Mouse (Mus musculus) forebrain, embryonic 14.5 days (tissue): ENCODE data around the gene Fsd2. TPM values are rescaled to one million over a fixed set of nuclear protein-coding genes. Genes with fewer than 3 reads are reported as not detected.

Experiments used
- ATAC-seq: fragments of 200-750 bp; cut with Nextera tagmentation; 2 replicates; pipeline ENCODE4 v1.8.0; 2017; ENCODE audit warnings: mild to moderate bottlenecking, moderate library complexity
- DNase-seq: peaks from one replicate; pipeline ENCODE4 v3.0.0-alpha.2; 2015; ENCODE audit warnings: low spot score
- H3K27ac ChIP-seq: fragments of 300-500 bp; sonication (generic); 2 replicates; pipeline ENCODE4 v1.5.1; 2014; ENCODE audit warnings: low read depth, mild to moderate bottlenecking, control low read depth, low read length, moderate library complexity
- H3K27me3 ChIP-seq: fragments of 300-500 bp; sonication (generic); replicated peaks from 2 replicates; pipeline ENCODE4 v1.6.1; 2014; ENCODE audit warnings: low read length, control low read depth, mixed read lengths; ENCODE audit not compliant: control insufficient read depth, insufficient read depth
- H3K36me3 ChIP-seq: fragments of 300-500 bp; sonication (generic); 2 replicates; pipeline ENCODE4 v1.6.1; 2014; ENCODE audit warnings: low read length, control low read depth; ENCODE audit not compliant: control insufficient read depth, insufficient read depth
- H3K4me1 ChIP-seq: fragments of 300-500 bp; sonication (generic); 2 replicates; pipeline ENCODE4 v1.6.1; 2014; ENCODE audit warnings: antibody characterized with exemption, low read length, control low read depth; ENCODE audit not compliant: control insufficient read depth, insufficient read depth
- H3K4me2 ChIP-seq: fragments of 300-500 bp; sonication (generic); 2 replicates; pipeline ENCODE4 v1.6.1; 2014; ENCODE audit warnings: mild to moderate bottlenecking, control low read depth, low read length
- H3K4me3 ChIP-seq: fragments of 300-500 bp; sonication (generic); 2 replicates; pipeline ENCODE4 v1.5.1; 2014; ENCODE audit warnings: low read depth, low read length, control low read depth
- H3K9ac ChIP-seq: fragments of 300-500 bp; sonication (generic); 2 replicates; pipeline ENCODE4 v1.6.1; 2014; ENCODE audit warnings: mild to moderate bottlenecking, low read length, control low read depth, moderate library complexity
- H3K9me3 ChIP-seq: fragments of 300-500 bp; sonication (generic); replicated peaks from 2 replicates; pipeline ENCODE4 v1.6.1; 2016; ENCODE audit warnings: low read length, control low read depth, mixed read lengths; ENCODE audit not compliant: control insufficient read depth
- WGBS: fragments of 180-500 bp; shearing (Covaris S2); extraction: QIAGEN DNeasy Blood & Tissue Kit; methylation state at CpG from one replicate; pipeline ENCODE4 v1.1.7; 2014; 5-methylcytosine and 5-hydroxymethylcytosine counted together
- polyA plus RNA-seq: library from polyadenylated mRNA; unstranded; fragments of >200 nt; fragmentation: Nextera tagmentation; extraction: Ambion mirVana; gene quantifications from 2 replicates; pipeline ENCODE4 v1.2.1, GENCODE M21; 2014

Gene Fsd2
- polyA plus RNA-seq, 1 experiment from 2014 or later: 0.09 TPM

DNA sequence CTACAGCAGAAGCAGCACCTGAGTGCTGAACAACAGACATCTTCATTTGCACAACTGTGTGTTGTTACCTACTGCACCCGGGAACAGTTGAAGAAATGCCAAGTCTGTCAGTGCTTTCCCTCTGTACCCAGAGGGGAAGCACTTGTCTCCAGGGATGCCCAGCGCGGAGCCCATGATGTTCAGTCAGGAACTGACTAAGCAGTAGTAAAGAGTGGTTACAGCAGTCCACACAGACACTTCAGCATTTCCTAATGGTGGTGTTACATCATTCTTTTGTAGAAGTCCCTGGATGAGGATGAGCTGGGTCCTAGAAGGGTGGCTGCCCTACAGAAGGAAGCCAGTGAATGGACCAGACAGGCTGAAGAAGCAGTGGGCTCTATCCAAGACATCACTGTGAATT is 11.1 kb upstream of the Fsd2 start:
- H3K9me3 ChIP-seq: no peaks in the 10 kb centered on the region
- ATAC-seq (no peak), DNase-seq (no peak)
- H3K4me2 ChIP-seq: no peak overlapping the region
- H3K27me3 ChIP-seq: no peaks in the 10 kb centered on the region
- peaks cover 3% of the 10 kb centered on the region; the same call in 1 of the 2 replicates for H3K4me1 ChIP-seq
- H3K27ac ChIP-seq: no peak overlapping the region
- H3K9ac ChIP-seq: no peak overlapping the region
- no peak overlapping the region for H3K4me3 ChIP-seq
- 94% methylated on average over 3 of the region's 3 CpGs for WGBS
- H3K36me3 ChIP-seq: peaks cover 26% of the 10 kb centered on the region; the same call in 1 of the 2 replicates

DNA sequence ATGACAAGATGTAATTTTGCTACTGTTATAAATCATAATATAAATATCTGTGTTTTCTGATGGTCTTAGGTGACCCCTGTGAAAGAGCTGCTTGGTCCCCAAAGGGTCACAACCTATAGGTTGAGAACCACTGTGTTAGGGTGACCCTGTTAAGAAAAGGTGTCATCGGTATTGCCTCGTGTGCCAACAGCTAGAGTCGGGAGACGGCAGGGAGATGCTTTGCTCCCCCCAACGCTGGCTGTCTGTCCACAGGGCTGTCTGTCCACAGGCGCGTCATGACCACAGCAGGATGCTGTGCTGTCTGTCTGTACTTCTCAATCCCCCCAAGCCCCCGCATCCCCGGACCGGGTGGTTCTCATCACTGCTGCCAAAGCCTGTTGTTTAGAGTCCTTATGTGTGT is 8.9 kb upstream of the Fsd2 start:
- Histone ChIP-seq H3K4me2 (no peak overlapping the region), H3K9me3 (no peaks in the 10 kb centered on the region), H3K9ac (no peak overlapping the region), H3K27me3 (no peaks in the 10 kb centered on the region), H3K36me3 (peaks cover 26% of the 10 kb centered on the region; the same call in 1 of the 2 replicates), H3K27ac (no peak overlapping the region), H3K4me1 (peaks cover 12% of the 10 kb centered on the region), H3K4me3 (no peak overlapping the region)
- ATAC-seq: no peak
- WGBS: 94% methylated on average over 10 of the region's 10 CpGs
- DNase-seq: no peak

DNA sequence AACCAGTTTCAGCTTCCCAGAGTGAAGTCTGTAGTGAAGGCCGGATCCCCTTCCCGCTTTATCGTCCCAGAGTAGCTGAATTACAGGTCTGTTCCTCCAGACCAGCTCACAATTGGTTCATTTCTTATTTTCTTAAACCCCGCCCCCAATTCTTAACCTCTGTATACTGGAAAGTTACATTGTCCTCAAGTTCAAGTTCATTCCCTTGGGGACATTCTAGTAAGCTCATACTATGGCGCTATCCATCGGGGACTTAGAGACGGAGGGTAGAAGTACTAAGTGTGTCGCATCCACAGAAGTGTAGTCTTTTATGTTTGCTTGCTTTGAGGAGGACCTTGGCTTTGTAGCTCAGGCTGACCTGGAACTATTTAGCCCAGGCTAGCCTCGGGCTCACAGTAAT is 7.1 kb upstream of the Fsd2 start:
- peaks cover 26% of the 10 kb centered on the region; the same call in 1 of the 2 replicates for H3K36me3 ChIP-seq
- no peak for DNase-seq
- H3K9me3 ChIP-seq: no peaks in the 10 kb centered on the region
- H3K4me3 ChIP-seq: no peak overlapping the region
- no peak for ATAC-seq
- H3K9ac ChIP-seq: no peak overlapping the region
- H3K27me3 ChIP-seq: no peaks in the 10 kb centered on the region
- H3K4me1 ChIP-seq: peaks cover 12% of the 10 kb centered on the region
- no peak overlapping the region for H3K4me2 ChIP-seq
- no peak overlapping the region for H3K27ac ChIP-seq
- 94% methylated on average over 9 of the region's 9 CpGs for WGBS

DNA sequence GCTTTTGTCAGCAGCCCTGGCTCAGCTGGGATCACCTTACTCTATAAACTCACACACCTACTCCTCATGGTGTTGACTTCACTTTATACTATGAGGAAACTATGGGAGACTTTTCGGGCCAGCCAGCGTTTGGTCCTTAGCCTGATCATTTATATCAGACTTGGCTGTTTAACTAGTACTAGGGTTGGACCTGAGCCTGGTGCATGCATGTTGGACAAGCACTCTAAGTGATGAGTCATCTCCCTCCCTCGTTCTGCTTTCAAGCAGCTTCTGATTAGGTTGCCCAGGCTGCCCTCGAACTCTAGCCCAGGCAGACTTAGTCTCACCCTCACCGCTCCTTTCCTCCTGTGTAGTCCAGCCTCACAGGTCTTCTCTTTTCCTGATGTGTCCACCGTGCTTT is 6.7 kb upstream of the Fsd2 start:
- Histone ChIP-seq H3K27ac (no peak overlapping the region), H3K36me3 (peaks cover 21% of the 10 kb centered on the region; the same call in 1 of the 2 replicates), H3K27me3 (no peaks in the 10 kb centered on the region), H3K4me2 (0 out of 2 replicates have a peak overlapping the region, but pooled peaks have one; percentile 75), H3K9me3 (no peaks in the 10 kb centered on the region), H3K9ac (no peak overlapping the region), H3K4me1 (peaks cover 12% of the 10 kb centered on the region), H3K4me3 (no peak overlapping the region)
- WGBS: 93% methylated on average over 6 of the region's 6 CpGs
- no peak for DNase-seq
- no peak for ATAC-seq

DNA sequence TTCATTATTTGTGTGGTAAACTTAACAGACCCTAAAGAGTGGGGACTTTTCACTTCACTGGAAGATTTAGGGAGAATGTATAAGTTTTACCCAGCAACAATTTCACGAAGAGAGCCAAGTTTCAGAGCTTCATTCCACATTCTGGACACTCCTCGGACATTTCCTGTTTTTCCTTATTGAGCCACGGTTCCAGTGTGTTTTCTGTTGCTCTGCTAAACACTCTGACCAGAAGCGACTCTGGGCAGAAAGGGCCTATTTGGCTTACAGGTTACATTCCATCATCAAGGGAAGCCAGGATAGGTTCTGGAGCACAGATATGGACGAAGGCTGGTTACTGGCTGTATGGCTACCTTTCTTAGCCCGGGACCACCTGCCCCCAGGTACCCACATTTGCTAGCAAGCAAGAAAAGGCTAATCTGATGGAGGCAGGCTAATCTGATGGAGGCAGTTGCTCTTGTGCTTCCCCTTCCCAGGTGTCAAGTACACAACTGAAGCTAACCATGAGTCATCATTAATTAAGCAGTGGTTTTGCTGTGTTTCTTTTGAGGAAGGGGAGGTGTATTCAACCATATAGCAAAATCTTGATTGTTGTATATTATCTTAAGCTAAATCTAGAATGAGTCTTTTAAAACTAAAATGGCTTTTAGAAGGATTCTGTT is 6.0 kb upstream of the Fsd2 start:
- peak overlapping the region; percentile 89 for H3K9ac ChIP-seq
- WGBS: 80% methylated on average over 6 of the region's 6 CpGs
- H3K4me1 ChIP-seq: peaks cover 12% of the 10 kb centered on the region
- no peaks in the 10 kb centered on the region for H3K27me3 ChIP-seq
- DNase-seq (no peak), ATAC-seq (no peak)
- no peaks in the 10 kb centered on the region for H3K9me3 ChIP-seq
- peaks cover 15% of the 10 kb centered on the region; the same call in 1 of the 2 replicates for H3K36me3 ChIP-seq
- peak overlapping the region; percentile 75 for H3K4me2 ChIP-seq
- no peak overlapping the region for H3K27ac ChIP-seq
- H3K4me3 ChIP-seq: peak overlapping the region; percentile 84

DNA sequence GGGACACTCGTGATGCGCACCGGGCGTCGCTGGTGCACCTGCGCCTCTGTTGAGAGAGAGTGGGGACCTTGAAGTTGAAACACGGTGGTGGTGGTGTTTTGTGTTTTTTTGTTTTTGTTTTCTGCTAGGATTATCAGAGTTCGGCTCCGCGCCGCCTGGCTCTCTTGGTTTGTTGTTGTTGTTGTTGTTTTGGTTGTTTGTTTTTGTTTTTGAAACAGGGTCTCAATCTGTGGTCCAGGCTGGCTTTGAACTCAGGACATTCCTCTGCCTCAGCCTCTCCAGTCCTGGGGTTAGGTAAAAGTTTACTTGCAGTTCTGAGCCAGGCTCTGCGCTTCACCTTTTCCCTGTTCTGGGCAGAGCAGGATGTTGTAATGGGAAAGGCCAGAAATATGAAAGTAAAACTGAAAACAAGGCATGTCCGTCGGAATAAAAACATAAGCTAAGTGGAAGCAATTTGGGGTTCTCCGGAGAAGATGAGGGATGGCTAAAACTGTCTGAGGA is 5.2 kb upstream of the Fsd2 start:
- ATAC-seq (no peak), DNase-seq (no peak)
- no peaks in the 10 kb centered on the region for H3K27me3 ChIP-seq
- WGBS: 19% methylated on average over 15 of the region's 15 CpGs
- peak overlapping the region; percentile 75 for H3K4me2 ChIP-seq
- H3K9me3 ChIP-seq: no peaks in the 10 kb centered on the region
- peaks cover 12% of the 10 kb centered on the region for H3K4me1 ChIP-seq
- peak overlapping the region; percentile 89 for H3K9ac ChIP-seq
- H3K36me3 ChIP-seq: peaks cover 13% of the 10 kb centered on the region; the same call in 1 of the 2 replicates
- H3K4me3 ChIP-seq: peak overlapping the region; percentile 84
- H3K27ac ChIP-seq: peak overlapping the region; percentile 95

DNA sequence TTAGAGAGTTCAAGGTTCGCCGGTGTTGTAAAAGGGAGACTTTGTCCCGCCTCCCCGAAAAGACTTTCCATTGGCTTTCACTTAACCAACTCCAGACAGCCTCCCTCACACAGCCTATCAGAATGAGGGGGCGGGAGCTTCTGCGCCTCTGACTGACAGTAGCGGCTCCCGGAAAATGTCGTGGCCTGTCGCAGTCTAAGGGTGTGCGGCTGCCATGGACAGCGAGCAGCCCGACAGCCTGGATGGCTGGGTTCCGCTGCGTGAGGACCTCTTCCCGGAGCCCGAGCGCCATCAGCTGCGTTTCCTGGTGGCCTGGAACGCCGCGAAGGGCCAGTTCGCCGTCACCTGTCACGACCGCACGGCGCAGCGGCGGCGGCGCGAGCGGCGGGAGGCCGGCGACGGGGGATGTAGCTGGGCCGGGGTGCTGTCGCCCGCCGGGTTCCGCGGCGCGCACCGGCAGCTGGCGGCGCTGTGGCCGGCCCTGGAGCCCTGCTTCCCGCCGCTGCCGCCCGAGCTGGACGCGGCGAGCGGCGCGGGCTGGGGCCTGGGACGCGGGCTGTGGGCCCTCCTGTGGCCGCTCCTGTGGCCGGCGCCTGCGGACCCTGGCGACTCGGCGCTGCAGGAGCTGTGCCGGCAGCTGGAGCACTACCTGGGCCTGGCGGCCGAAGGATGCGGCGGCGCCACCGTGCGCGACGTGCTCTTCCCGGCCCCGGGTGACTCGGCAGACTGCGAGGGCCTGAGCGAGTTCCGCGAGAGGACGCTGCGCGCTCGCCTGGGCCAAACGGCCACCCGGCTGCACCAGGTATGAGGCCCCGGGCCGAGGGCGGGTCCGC is 4.6 kb upstream of the Fsd2 start, which contains the start of gene Whamm:
Gene Whamm (plus strand): TSS at position 159 of the 833 bp plus-strand sequence.
- Histone ChIP-seq H3K4me2 (peak within 1 kb of the TSS; percentile 75), H3K36me3 (peaks cover 13% of the 10 kb centered on the region; the same call in 1 of the 2 replicates), H3K27me3 (no peaks in the 10 kb centered on the region), H3K27ac (peak within 1 kb of the TSS; percentile 95), H3K4me1 (peaks cover 12% of the 10 kb centered on the region), H3K9me3 (no peaks in the 10 kb centered on the region), H3K9ac (peak within 1 kb of the TSS; percentile 89), H3K4me3 (peak within 1 kb of the TSS; percentile 84)
- peak; percentile 100 for ATAC-seq
- peak; percentile 98 for DNase-seq
- under 1% methylated on average over 95 of the region's 96 CpGs for WGBS

DNA sequence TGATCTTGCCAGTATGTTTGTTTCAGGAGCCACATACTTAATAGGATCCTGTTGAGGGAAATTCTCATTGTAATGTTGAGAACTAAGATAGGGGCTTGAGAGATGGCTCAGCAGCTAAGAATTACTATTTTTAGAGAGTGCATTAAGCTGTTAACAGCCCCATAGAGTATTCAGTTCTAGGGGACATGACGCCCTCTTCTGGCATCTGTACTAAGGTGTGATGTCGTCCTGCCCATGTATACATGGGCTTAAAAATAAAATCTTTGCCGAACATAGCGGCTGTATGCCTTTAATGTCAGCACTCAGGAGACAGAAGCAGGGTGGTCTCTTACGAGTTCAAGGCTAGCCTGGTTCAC is 4.0 kb upstream of the Fsd2 start:
- peaks cover 12% of the 10 kb centered on the region for H3K4me1 ChIP-seq
- H3K36me3 ChIP-seq: peaks cover 10% of the 10 kb centered on the region; the same call in 1 of the 2 replicates
- DNase-seq (no peak), ATAC-seq (no peak)
- no peaks in the 10 kb centered on the region for H3K27me3 ChIP-seq
- H3K9ac ChIP-seq: no peak overlapping the region
- H3K27ac ChIP-seq: no peak overlapping the region
- 4% methylated on average over 5 of the region's 5 CpGs for WGBS
- H3K4me3 ChIP-seq: peak overlapping the region; percentile 84
- no peaks in the 10 kb centered on the region for H3K9me3 ChIP-seq
- H3K4me2 ChIP-seq: peak overlapping the region; percentile 75
